In genomic region chr11:68198696-68199095, GRCm38 (mm10) we compare ENCODE assay signal across 27 mouse cellular contexts.
DNase-seq lines count a peak whose midpoint lies in the region; ATAC-seq and TF ChIP-seq lines count a peak whose summit lies in the region.
"Had no signal": no experiment of that assay in that cellular context is flagged by ENCODE, and none has a peak within 500 bp of the region (broad histone marks: within the 10 kb centered on the region; RNA-seq: fewer than 3 reads in every experiment).

No protein-coding gene starts in this region.

- H3K36me3 ChIP-seq in kidney, embryonic 15.5 days = no peaks in the 10 kb centered on the region
- H3K36me3 ChIP-seq: embryonic facial prominence, embryonic 15.5 days; forebrain, embryonic 15.5 days; heart, embryonic 13.5 days; intestine, embryonic 15.5 days; limb, embryonic 15.5 days; liver, embryonic 15.5 days; midbrain, embryonic 10.5 days; neural tube, embryonic 12.5 days had no signal

- no peak for TF ChIP-seq CTCF in bone marrow, adult 2 months (IDR thresholded peaks at IDR 0.05; ENCODE audit: control insufficient read depth, insufficient read depth, low read length)

- no peak for DNase-seq in kidney, adult 18-20 months
- DNase-seq in thymus, postnatal 14 days = peak; percentile 57
- no peak for DNase-seq in thymus, postnatal 0 days (ENCODE audit: low spot score)
- DNase-seq in thymus, postnatal 4 days = peak; percentile 55
- DNase-seq in lung, postnatal 25 days (ENCODE audit: low spot score) = no peak
- DNase-seq: adrenal gland, postnatal 14 days; cerebellum, adult 8-10 months; cerebellum, postnatal 36 days; gastrocnemius, postnatal 10 days; heart, adult 2 months; heart, postnatal 4 days; kidney, adult 9 months; kidney, postnatal 4 days; right cerebral cortex, postnatal 25 days had no signal

- no peak overlapping the region for H3K9ac ChIP-seq in kidney, embryonic 15.5 days
- H3K9ac ChIP-seq: embryonic facial prominence, embryonic 15.5 days; forebrain, embryonic 15.5 days; heart, embryonic 13.5 days; hindbrain, embryonic 14.5 days; intestine, embryonic 15.5 days; limb, embryonic 15.5 days; liver, embryonic 15.5 days; neural tube, embryonic 12.5 days had no signal

- peak overlapping the region; percentile 18; the same call in 1 of the 2 replicates for H3K27ac ChIP-seq in kidney, embryonic 15.5 days
- H3K27ac ChIP-seq in bone marrow, adult 2 months (ENCODE audit: control insufficient read depth, insufficient read depth, low read depth, low read length, poor library complexity) = peak overlapping the region; percentile 10; the same call in 1 of the 2 replicates
- H3K27ac ChIP-seq: embryonic facial prominence, embryonic 15.5 days; forebrain, embryonic 15.5 days; heart, adult 2 months; heart, embryonic 13.5 days; hindbrain, embryonic 14.5 days; intestine, embryonic 15.5 days; left cerebral cortex, adult 2 months; limb, embryonic 15.5 days; liver, embryonic 15.5 days; midbrain, embryonic 10.5 days; neural tube, embryonic 12.5 days had no signal

- no peak overlapping the region for H3K4me2 ChIP-seq in kidney, embryonic 15.5 days
- H3K4me2 ChIP-seq: embryonic facial prominence, embryonic 15.5 days; forebrain, embryonic 15.5 days; heart, embryonic 13.5 days; hindbrain, embryonic 14.5 days; intestine, embryonic 15.5 days; limb, embryonic 15.5 days; liver, embryonic 15.5 days; neural tube, embryonic 12.5 days had no signal

- H3K27me3 ChIP-seq in kidney, embryonic 15.5 days = no peaks in the 10 kb centered on the region
- H3K27me3 ChIP-seq: embryonic facial prominence, embryonic 15.5 days; forebrain, embryonic 15.5 days; heart, embryonic 13.5 days; intestine, embryonic 15.5 days; limb, embryonic 15.5 days; liver, embryonic 15.5 days; neural tube, embryonic 12.5 days had no signal

- no peaks in the 10 kb centered on the region for H3K9me3 ChIP-seq in kidney, embryonic 15.5 days (replicated peaks)
- H3K9me3 ChIP-seq: embryonic facial prominence, embryonic 15.5 days; forebrain, embryonic 15.5 days; heart, embryonic 13.5 days; intestine, embryonic 15.5 days; limb, embryonic 15.5 days; liver, embryonic 15.5 days; midbrain, embryonic 10.5 days; neural tube, embryonic 12.5 days had no signal

- 54% methylated on average over 10 of the region's 10 CpGs for WGBS in kidney, embryonic 15.5 days
- 71% methylated on average over 10 of the region's 10 CpGs for WGBS in bone marrow, adult 2 months

- no peak for ATAC-seq in kidney, embryonic 15.5 days (replicated peaks; ENCODE audit: low FRiP score)
- ATAC-seq in erythroblast, adult 5-6 weeks (replicated peaks; ENCODE audit: low FRiP score, poor library complexity, severe bottlenecking) = no peak
- ATAC-seq: forebrain, embryonic 15.5 days; intestine, embryonic 15.5 days had no signal

- TF ChIP-seq POLR2A in bone marrow, adult 2 months (IDR thresholded peaks at IDR 0.05; ENCODE audit: borderline replicate concordance, control insufficient read depth, low read depth, low read length) = no peak

- H3K4me1 ChIP-seq in kidney, embryonic 15.5 days = peaks cover 71% of the 10 kb centered on the region
- H3K4me1 ChIP-seq in bone marrow, adult 2 months (ENCODE audit: control insufficient read depth, insufficient read depth, low read length) = peaks cover 6% of the 10 kb centered on the region
- H3K4me1 ChIP-seq: liver, embryonic 15.5 days had no signal

- H3K4me3 ChIP-seq in kidney, embryonic 15.5 days (replicated peaks) = no peak overlapping the region
- H3K4me3 ChIP-seq in bone marrow, adult 2 months (replicated peaks; ENCODE audit: control insufficient read depth, low read depth, low read length) = no peak overlapping the region
- H3K4me3 ChIP-seq: embryonic facial prominence, embryonic 15.5 days; forebrain, embryonic 15.5 days; heart, adult 2 months; heart, embryonic 13.5 days; intestine, embryonic 15.5 days; left cerebral cortex, adult 2 months; limb, embryonic 15.5 days; liver, embryonic 15.5 days; midbrain, embryonic 10.5 days; neural tube, embryonic 12.5 days had no signal

Comparison
In these comparisons a context has a peak if more than half of its experiments do, and no peak if none do; other contexts are left out.
1. DNase-seq: peak in thymus, postnatal 14 days (single experiment) and thymus, postnatal 4 days (single experiment); none in kidney, adult 18-20 months (single experiment), thymus, postnatal 0 days (single experiment) and lung, postnatal 25 days (single experiment).